Mouse (Mus musculus): ENCODE measurements around the gene Dlx2.

DNA sequence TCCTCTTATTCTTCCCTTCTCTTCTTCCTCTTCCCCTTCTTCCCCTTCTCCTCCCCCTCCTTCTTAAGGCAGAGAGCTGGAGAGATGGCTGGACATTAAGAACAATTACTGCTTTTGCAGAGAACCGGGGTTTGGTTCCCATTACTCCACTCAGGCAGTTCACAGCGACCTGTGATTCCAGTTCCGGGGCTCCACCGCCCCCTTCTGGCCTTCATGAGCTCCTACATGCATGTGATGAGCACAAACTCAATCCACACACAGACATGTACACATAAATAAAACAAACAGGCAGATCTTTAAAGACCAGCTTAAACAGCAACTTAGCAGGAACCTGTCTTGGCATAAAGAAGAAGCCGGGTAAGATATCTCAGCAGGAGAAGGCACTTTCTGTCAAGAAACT is 9.5 kb upstream of the Dlx2 start:
- TF ChIP-seq CTCF (IDR thresholded peaks at IDR 0.05; ENCODE audit: low read depth) (no peak), EP300 (IDR thresholded peaks at IDR 0.05; ENCODE audit: low read depth) (no peak)
